Mouse (Mus musculus): Measurements from ENCODE around the gene Slain1. TPM values are rescaled to one million over a fixed set of nuclear protein-coding genes. Genes with fewer than 3 reads are reported as not detected.
"Not testable (repeated sequence)": the region's sequence is repeated elsewhere in the genome, so short reads cannot be mapped to it uniquely, and the experiment has no call there.

Gene Slain1
- total RNA-seq, 2 experiments from 2014 or later: 0.08 TPM; not detected in 1

DNA sequence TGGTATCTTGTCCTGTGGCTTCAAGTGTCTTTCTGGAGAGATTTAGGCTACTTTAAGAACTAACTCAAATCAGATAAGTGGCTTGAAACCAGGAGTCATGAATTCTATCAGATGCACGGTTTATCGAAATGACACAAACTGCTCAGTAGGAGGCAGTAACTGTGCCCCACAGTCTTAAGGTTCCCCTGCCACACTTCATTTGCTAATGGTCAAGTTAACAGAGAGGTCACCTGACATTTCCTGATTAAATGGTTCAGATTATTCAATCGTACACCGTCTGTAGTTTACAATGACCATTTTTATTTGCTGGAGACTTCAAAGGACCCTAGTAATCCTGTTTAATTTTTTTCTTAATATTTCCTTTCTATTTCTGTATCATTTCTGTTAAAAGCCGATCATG, 68.4 kb downstream of the Slain1 start:
- intact Hi-C loops (cut with DNase I; ENCODE audit: low total_unique reads): loop anchor here (10.0 kb wide), 1 partner anchor 316 kb away; no protein-coding TSS in a partner anchor
- no peak for DNase-seq

DNA sequence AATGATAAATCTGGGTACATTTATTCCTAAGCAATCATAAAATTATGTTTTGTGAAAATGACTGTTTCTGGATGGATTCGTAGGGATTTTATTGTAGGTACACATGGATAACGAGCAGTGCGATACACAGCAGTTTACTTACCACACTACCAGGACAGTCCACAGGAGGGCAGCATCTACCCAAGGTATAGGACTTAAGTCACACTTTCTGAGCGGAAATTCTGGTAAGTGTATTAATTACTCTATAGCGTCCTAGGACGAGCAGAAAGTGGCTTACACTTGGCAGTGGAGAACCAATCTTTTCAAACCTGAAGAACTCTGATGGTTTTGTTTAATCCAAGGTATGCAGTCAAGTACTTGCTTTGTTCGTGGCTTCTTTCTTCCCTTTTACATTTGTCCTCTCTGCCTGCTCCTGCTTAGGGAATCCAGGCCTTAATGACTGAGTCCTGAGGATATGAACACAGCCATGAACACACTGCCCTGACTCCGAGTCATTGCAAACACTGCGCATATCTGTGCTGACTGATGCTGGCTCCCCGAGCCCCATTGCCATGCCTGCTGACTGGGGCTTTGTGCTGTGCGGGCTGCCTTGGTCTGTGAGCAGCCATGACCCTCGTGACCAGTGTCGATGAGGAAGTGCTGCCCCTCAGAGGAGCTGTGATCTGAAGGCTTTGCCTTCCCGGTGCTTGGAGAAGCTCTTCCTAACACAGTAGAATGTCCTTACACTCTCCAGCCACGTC, 69.0 kb downstream of the Slain1 start:
- intact Hi-C loops (cut with DNase I; ENCODE audit: low total_unique reads): loop anchor here (10.0 kb wide), 1 partner anchor 316 kb away; no protein-coding TSS in a partner anchor
- DNase-seq: peak; percentile 75

DNA sequence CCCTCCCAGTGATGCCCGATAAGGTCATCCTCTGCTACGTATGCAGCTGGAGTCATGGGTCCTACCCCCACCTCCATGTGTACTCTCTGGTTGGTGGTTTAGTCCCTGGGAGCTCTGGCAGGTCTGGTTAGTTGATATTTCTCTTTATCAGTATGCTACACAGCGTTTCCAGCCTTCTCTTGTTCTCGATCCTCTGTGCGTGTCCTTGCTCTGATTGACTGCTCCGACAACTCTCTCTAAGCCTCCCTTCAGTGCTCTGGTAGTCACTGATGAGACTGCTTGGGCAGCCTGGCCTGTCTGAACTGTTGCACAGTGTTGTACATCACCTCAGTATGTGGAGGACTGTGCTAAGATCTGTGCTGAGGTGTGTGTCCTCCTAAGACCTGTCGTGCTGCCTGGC, 70.1 kb downstream of the Slain1 start:
- DNase-seq: no peak
- intact Hi-C loops (cut with DNase I; ENCODE audit: low total_unique reads): no loop called here

DNA sequence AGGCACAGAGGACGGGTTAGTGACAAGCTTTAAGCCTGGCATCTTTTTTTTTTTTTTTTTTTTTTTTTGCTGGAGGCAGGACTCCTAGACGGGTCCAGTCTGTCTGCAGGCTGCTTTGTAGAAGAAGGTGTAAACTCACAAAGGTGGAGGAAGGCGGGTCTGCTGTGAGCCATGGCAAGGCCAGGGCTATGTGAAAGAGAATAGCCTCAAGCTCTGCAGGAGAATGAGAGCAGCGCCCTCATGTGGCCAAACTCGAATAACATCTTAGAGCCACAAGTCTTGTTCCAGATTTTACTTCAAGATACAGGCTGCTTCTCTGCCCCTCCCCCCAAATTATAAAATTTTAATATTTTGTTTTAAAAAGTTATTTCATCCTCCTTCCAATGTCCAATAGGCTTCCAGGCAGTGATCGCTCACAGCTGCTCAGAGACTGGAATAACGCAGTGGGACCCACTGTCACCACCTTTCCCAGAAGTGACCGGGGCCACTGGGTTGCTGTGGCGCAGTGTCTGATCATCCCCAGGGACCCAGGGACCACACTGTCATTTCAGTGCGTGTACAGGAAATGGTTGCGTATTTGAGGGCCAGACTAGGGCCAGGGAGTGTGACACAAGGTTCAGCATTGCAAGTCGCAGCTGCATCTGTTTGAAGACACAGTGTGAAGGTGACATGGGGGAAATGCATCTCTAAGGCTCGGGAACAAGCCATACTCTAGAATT, 70.8 kb downstream of the Slain1 start:
- intact Hi-C loops (cut with DNase I; ENCODE audit: low total_unique reads): no loop called here
- peak; percentile 44 for DNase-seq

DNA sequence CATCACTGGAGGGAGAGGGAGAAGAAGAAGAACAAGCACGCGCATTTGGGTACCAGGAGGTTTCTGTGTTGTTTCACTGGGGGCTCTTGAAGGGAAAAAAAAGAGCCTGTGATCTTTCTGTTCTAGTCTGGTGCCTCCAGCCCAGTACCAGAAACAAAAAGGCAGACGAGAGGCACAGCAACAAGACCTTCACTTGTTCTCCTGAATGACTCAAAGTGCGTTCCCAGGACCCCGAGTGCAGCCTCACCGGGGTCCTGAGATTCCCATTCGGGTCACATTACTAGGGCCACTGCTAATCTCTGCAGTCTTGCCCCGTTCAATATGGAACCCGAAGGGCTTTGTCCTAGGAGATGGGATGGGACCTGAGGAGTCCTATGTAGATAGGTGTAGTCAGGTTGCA, 73.3 kb downstream of the Slain1 start:
- no peak for DNase-seq
- intact Hi-C loops (cut with DNase I; ENCODE audit: low total_unique reads): no loop called here

DNA sequence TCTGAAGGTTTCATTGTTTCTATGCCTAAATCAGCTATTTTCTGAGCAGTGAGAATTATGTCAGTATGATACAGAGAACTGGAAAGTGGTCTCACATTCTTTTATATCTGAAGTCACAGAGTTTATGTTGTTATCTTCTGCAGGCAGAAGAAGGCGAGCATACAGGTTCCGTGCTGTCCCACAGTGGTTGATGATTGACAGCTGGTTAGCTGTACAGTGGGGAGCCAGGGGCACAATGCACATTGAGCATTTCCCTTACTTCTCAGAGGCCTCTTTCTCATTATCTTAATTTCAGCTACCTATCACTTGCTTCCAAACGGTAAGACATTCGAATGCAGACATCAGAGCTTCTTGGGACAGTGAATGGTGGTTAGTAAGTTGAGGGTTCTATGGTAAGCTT, 73.8 kb downstream of the Slain1 start:
- intact Hi-C loops (cut with DNase I; ENCODE audit: low total_unique reads): no loop called here
- no peak for DNase-seq

DNA sequence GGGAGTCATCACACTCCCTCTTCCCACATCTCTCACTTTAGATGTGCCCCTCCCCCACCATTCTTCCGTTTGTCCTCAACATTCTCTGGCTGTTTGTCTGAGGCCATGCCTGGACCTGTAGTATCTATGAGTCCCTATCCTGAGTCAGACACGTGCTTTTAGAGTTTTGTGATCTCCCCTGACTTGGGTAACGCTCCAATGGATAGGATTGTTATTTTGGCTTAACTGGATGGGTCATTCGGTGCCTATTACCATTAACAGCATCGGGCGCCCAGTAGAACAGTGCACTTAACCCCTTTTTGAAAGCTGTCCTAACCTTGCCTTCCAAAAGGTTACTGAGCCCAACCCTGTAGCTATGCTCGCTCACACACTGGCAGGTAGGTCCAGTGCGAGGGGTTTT, 78.5 kb downstream of the Slain1 start:
- DNase-seq: no peak
- intact Hi-C loops (cut with DNase I; ENCODE audit: low total_unique reads): no loop called here

DNA sequence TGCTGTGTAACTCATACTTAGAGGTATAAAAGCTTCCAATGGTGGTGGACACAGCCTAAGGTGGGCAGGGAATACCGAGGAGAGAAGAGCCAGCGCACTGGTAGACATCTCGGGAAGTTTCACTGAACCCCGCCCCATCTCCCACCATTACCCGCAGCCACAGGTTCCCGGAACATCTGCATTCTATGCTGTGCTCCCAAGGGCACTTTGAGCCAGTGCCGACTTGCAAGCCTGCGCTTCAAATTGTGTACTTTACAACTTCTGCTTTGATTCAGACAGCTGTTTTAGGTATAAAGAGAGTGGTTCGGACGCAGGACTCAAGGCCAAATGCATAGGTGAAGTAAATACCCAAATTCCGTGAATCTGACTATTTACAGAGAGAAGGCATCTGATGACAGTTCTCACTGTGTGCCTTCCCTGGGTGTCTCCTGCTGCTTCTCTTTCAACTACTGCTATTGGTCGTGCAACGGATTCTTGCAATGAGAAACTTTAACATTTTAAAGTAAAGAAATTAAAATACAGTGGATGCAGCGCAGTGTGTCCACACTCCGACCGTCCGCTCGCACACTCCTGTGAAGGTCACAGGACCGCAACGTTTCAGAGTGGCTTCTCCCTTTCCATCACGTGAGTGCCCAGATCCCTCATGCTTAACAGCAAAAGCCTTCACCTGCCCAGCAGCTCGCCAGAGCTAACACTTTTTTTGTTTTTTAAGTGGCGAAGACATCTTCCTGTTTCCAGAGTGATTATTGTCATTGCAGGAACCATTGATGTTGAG, 79.1 kb downstream of the Slain1 start:
- intact Hi-C loops (cut with DNase I; ENCODE audit: low total_unique reads): no loop called here
- DNase-seq: no peak

DNA sequence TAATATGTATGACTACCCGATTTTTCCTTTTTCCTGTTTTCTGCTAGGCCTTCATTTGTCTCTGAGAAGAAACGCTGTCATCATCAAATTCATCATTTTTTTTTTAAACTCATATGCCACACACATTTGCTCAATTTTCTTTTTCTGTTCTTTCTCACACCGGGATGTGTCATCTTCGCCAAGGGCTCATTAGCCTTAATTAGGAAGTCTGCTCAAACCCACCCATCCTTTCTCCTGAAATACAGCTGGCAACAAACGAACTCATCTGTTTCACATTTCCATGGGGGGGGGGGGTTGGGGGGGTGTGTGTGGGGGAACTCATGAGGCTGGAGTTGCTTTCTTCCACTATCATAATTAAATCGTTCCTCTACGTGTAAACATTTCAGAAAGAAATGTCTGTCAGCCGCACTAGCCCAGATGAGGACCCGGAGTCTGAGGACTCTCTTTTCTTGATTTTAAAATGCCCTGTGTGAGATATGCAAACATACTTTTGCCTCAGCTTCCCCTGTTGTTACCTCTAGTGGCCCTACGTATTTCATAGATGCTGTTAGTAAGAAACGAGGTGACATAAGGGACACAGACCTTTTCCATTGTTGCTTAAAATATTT, 79.8 kb downstream of the Slain1 start:
- intact Hi-C loops (cut with DNase I; ENCODE audit: low total_unique reads): no loop called here
- no peak for DNase-seq

DNA sequence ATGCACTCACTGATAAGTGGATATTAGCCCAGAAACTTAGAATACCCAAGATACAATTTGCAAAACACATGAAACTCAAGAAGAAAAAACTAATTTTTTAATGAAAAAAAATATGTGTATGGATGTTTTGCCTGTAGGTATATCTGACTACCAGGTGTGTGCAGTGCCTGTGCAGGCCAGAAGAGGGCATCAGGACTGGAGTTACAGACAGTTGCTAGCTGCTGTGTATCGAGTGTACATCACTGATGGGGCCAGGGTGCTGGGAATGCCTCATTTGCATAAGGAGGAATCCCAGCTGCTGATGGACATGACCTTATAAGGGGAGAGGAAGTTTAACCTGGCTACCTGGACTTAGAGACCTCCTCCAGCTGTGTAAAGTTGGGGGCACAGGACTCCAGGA, 82.6 kb downstream of the Slain1 start:
- no peak for DNase-seq
- intact Hi-C loops (cut with DNase I; ENCODE audit: low total_unique reads): no loop called here

DNA sequence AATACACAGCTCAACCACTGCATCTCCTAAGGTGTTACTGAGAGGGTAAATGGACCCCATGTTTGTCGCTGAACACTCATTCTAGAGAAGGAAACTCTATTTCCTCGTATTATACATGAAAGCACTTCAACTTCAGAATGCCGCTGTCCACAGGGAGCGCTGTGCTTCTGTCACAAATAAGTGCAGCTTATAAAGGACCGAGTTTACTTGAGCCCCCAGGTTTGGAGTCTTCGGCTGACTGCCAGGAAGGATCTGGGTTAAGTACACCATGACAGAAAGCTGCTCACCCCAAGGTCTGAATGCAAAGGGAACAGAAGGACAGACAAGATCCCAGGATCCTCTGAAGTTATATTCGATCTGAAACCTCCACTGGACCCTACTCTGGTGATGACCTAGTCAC, 91.2 kb downstream of the Slain1 start:
- intact Hi-C loops (cut with DNase I; ENCODE audit: low total_unique reads): no loop called here
- DNase-seq: no peak

DNA sequence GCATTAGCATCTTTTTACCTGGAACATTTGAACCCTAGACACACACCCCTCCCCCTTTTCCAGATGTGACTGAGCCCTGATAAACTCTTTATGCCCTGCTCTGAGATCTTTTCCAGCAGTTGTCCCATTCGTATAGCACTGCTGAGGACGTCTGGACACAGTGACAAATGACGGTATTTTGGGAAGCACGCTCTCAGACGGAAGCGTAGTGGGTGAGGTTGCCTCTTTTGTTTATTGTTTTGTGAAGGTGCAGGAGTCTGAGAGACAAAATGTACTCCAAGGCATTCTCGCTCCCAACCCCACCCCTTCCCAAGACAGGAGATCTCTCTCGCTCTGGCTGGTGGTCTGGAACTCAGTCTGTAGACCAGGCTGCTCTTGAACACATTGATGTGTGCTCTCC, 92.1 kb downstream of the Slain1 start:
- intact Hi-C loops (cut with DNase I; ENCODE audit: low total_unique reads): no loop called here
- DNase-seq: no peak

DNA sequence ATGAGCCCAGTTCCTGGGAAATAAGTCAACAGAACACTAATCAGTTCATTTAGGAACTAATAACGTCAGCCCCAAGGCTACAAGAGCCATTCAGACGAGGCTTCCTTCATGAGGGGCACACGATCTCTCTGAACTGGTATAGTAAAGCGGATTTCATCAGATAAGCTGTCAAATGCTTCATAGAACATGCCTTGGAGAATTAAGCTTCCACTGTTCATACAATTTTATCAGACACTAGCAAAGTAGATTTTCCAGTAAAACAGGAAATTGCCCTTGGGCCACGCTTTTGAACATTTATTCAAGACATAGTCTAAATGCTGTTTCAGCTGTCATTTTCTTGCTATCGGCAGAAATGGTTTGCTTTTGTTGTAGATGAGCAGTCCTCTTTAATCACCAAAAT, 97.3 kb downstream of the Slain1 start:
- intact Hi-C loops (cut with DNase I; ENCODE audit: low total_unique reads): no loop called here
- DNase-seq: no peak

DNA sequence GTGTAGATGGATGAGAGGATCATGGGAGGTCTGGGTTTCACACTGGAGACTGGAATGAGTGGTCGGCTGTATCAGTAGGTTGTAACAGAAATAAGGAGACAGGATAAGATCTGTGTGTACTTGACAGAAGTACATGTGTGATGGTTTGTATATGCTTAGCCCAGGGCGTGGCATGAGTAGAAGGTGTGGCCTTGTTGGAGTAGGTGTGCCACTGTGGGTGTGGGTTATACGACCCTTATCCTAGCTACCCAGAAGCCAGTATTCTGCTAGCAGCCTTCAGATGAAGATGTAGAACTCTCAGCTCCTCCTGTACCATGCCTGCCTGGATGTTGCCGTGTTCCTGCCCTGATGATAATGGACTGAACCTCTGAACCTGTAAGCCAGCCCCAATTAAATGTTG, 100.6 kb downstream of the Slain1 start:
- DNase-seq; intact Hi-C loops (cut with DNase I; ENCODE audit: low total_unique reads): not testable (repeated sequence)

DNA sequence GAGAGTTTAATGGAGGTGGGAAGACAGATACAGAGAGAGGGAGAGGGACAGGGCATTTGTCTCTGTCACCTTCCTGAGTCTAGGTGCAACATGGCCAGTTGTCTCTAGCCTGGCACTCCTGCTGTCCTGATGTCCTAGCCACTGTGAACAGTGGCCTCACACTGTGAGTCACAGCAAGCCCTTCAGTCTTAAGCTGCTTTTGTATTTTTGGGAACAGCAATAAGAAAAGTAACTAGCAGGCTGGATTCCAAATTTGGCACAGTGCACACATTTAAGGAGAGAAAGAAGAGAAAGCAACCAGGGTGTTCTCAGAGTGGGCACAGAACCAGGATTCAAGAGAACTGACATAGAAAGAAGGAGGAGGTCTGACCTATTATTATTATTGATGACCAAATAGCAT, 101.4 kb downstream of the Slain1 start:
- intact Hi-C loops (cut with DNase I; ENCODE audit: low total_unique reads): no loop called here
- DNase-seq: no peak

DNA sequence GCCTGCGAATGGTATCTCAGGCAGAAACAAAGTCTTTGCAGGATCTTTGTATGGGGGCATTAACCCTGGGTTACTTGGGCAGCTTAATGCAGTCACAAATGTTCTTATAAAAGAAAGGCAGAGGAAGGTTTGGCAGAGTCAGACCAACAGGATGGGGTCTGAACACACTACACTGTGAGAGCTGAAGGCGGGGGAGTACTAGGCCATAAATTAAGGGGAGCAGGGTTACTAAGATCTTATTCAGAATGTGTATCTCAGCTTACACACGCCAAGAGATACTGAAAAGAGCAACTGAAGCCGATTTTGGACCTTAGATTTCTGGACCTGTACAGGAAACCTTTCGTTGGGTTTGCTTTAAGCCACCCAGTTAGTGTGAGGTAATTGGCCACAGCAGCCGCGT, 102.7 kb downstream of the Slain1 start:
- DNase-seq: no peak
- intact Hi-C loops (cut with DNase I; ENCODE audit: low total_unique reads): no loop called here

DNA sequence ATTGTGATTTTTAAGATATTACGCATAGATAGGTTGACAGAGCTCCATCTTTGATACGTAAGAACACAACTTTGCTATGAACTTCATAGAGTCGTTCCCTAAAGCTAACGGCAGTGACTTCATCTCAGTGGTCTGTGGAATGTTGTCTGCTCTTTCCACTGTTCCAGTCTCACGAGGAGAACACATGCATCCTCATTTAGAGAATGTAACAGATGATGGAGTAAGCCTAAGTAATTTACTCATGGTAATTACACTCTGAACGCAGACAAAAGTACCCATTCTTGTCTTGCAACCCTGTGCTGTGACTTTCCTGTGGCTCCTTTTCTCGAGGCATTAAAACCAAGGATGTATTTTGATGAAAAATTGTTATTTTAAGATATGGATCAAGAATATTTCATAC, 104.0 kb downstream of the Slain1 start:
- intact Hi-C loops (cut with DNase I; ENCODE audit: low total_unique reads): no loop called here
- no peak for DNase-seq

DNA sequence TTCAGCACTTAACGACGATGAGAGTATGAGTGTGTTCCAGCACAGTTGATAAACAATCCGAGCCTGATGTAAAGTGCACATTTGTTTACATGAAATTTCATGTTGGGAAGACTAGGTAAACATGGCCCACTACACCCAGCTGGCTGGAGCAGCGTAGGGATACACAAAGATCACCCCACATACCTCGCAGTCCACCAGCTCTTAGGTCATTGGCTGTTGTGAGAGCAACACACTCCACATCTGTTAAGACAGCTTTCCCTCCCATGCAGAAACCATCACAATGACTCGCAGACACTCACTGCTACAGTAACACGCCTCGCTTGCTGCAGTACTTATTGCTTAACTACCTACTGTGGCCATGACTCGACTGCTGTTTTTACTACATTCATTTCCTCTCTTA, 104.4 kb downstream of the Slain1 start:
- DNase-seq: no peak
- intact Hi-C loops (cut with DNase I; ENCODE audit: low total_unique reads): no loop called here

Data from gastrocnemius, postnatal 14 days (tissue).